Mouse (Mus musculus) heart, adult 9 months (tissue): ENCODE results near the gene Gm5767.

Source experiments
- DNase-seq, 2 experiments: peaks; one replicate each; pipeline ENCODE4 v3.0.0; 2022; ENCODE audit warnings: low spot score in 2 of 2

Gene Gm5767

GRCm38 (mm10) chr16:8670041-8671035 is 10.2 kb upstream of the Gm5767 start:
- no peak for DNase-seq

GRCm38 (mm10) chr16:8671551-8672349 is 8.8 kb upstream of the Gm5767 start, which contains the start of gene Carhsp1:
TSS of gene Carhsp1 (minus strand) at chr16:8672155.
- peak; percentile 94 to 95 for DNase-seq

- no peak for DNase-seq
Observed at GRCm38 (mm10) chr16:8672350-8672687, 8.3 kb upstream of the Gm5767 start.

- no peak for DNase-seq
Observed at GRCm38 (mm10) chr16:8672811-8673210, 7.8 kb upstream of the Gm5767 start.

- no peak for DNase-seq
Observed at GRCm38 (mm10) chr16:8673343-8673742, 7.2 kb upstream of the Gm5767 start.

GRCm38 (mm10) chr16:8674165-8674564 is 6.4 kb upstream of the Gm5767 start:
- no peak for DNase-seq

GRCm38 (mm10) chr16:8675559-8675958 is 5.0 kb upstream of the Gm5767 start:
- no peak for DNase-seq

- DNase-seq: no peak
Observed at GRCm38 (mm10) chr16:8676228-8676627, 4.3 kb upstream of the Gm5767 start.

GRCm38 (mm10) chr16:8676800-8677199 is 3.8 kb upstream of the Gm5767 start:
- no peak for DNase-seq

- no peak for DNase-seq
Observed at GRCm38 (mm10) chr16:8678035-8678434, 2.5 kb upstream of the Gm5767 start.

GRCm38 (mm10) chr16:8678676-8679075 is 1.9 kb upstream of the Gm5767 start:
- DNase-seq: no peak

GRCm38 (mm10) chr16:8679780-8680179 is 790 bp upstream of the Gm5767 start:
- DNase-seq: no peak

GRCm38 (mm10) chr16:8685087-8685486 is 4.5 kb downstream of the Gm5767 start:
- no peak for DNase-seq

- DNase-seq: peak; percentile 71 to 73
Observed at GRCm38 (mm10) chr16:8686121-8686870, 5.7 kb downstream of the Gm5767 start.

- no peak for DNase-seq
Observed at GRCm38 (mm10) chr16:8686871-8687535, 6.4 kb downstream of the Gm5767 start.

- no peak for DNase-seq
Observed at GRCm38 (mm10) chr16:8687559-8688112, 7.1 kb downstream of the Gm5767 start.

GRCm38 (mm10) chr16:8689979-8690656 is 9.5 kb downstream of the Gm5767 start:
- peak in 1 of 2 experiments; percentile 45 for DNase-seq

GRCm38 (mm10) chr16:8691206-8691605 is 10.6 kb downstream of the Gm5767 start:
- no peak for DNase-seq

GRCm38 (mm10) chr16:8699556-8699955 is 19.0 kb downstream of the Gm5767 start:
- no peak for DNase-seq

- DNase-seq: no peak
Observed at GRCm38 (mm10) chr16:8700586-8700985, 20.0 kb downstream of the Gm5767 start.
